Mouse (Mus musculus): Measurements from ENCODE around the gene Sema4c.

Sema4c gene

GRCm38 (mm10) chr1:36535477-36536396, 22.4 kb downstream of the Sema4c start:
- DNase-seq (ENCODE audit: extremely low spot score) = no peak

GRCm38 (mm10) chr1:36534595-36535058, 23.5 kb downstream of the Sema4c start:
- no peak for DNase-seq (ENCODE audit: extremely low spot score)

GRCm38 (mm10) chr1:36533546-36533945, 24.6 kb downstream of the Sema4c start:
- DNase-seq (ENCODE audit: extremely low spot score) = no peak

- DNase-seq (ENCODE audit: extremely low spot score) = no peak
Observed at GRCm38 (mm10) chr1:36531461-36531860, 26.7 kb downstream of the Sema4c start.

GRCm38 (mm10) chr1:36530962-36531361, 27.2 kb downstream of the Sema4c start:
- no peak for DNase-seq (ENCODE audit: extremely low spot score)

GRCm38 (mm10) chr1:36530485-36530884, 27.7 kb downstream of the Sema4c start:
- DNase-seq (ENCODE audit: extremely low spot score) = no peak

- no peak for DNase-seq (ENCODE audit: extremely low spot score)
Observed at GRCm38 (mm10) chr1:36529875-36530274, 28.3 kb downstream of the Sema4c start.

- DNase-seq (ENCODE audit: extremely low spot score) = no peak
Observed at GRCm38 (mm10) chr1:36529274-36529673, 28.9 kb downstream of the Sema4c start.

- no peak for DNase-seq (ENCODE audit: extremely low spot score)
Observed at GRCm38 (mm10) chr1:36528351-36528750, 29.8 kb downstream of the Sema4c start.

- no peak for DNase-seq (ENCODE audit: extremely low spot score)
Observed at GRCm38 (mm10) chr1:36526903-36527302, 31.2 kb downstream of the Sema4c start.

GRCm38 (mm10) chr1:36525774-36526173, 32.4 kb downstream of the Sema4c start:
- no peak for DNase-seq (ENCODE audit: extremely low spot score)

GRCm38 (mm10) chr1:36524058-36524457, 34.1 kb downstream of the Sema4c start:
- DNase-seq (ENCODE audit: extremely low spot score) = no peak

GRCm38 (mm10) chr1:36523332-36524013, 34.7 kb downstream of the Sema4c start:
- DNase-seq (ENCODE audit: extremely low spot score) = no peak

- no peak for DNase-seq (ENCODE audit: extremely low spot score)
Observed at GRCm38 (mm10) chr1:36522210-36522609, 35.9 kb downstream of the Sema4c start.

GRCm38 (mm10) chr1:36519626-36520025, 38.5 kb downstream of the Sema4c start:
- no peak for DNase-seq (ENCODE audit: extremely low spot score)

GRCm38 (mm10) chr1:36518259-36518658, 39.9 kb downstream of the Sema4c start:
- DNase-seq (ENCODE audit: extremely low spot score) = no peak

- DNase-seq (ENCODE audit: extremely low spot score) = peak; percentile 40
Observed at GRCm38 (mm10) chr1:36513718-36514117, 44.4 kb downstream of the Sema4c start.

- no peak for DNase-seq (ENCODE audit: extremely low spot score)
Observed at GRCm38 (mm10) chr1:36513310-36513709, 44.8 kb downstream of the Sema4c start.

GRCm38 (mm10) chr1:36512966-36513280, 45.2 kb downstream of the Sema4c start:
- no peak for DNase-seq (ENCODE audit: extremely low spot score)

GRCm38 (mm10) chr1:36512089-36512965, 45.8 kb downstream of the Sema4c start:
- DNase-seq (ENCODE audit: extremely low spot score) = peak; percentile 61

- DNase-seq (ENCODE audit: extremely low spot score) = peak; percentile 100
Observed at GRCm38 (mm10) chr1:36511289-36512021, 46.7 kb downstream of the Sema4c start, which contains the start of gene Cnnm3. Cnnm3 (plus strand) TSS chr1:36511867.

All from embryo, embryonic 9.5 days (tissue).